Mouse (Mus musculus): ENCODE measurements around the gene Piwil4. TPM values are rescaled to one million over a fixed set of nuclear protein-coding genes. Genes with fewer than 3 reads are reported as not detected.
"Not testable (repeated sequence)": the region's sequence is repeated elsewhere in the genome, so short reads cannot be mapped to it uniquely, and the experiment has no call there.

The Piwil4 gene
- polyA plus RNA-seq, 1 experiment from 2014 or later: not detected

DNA sequence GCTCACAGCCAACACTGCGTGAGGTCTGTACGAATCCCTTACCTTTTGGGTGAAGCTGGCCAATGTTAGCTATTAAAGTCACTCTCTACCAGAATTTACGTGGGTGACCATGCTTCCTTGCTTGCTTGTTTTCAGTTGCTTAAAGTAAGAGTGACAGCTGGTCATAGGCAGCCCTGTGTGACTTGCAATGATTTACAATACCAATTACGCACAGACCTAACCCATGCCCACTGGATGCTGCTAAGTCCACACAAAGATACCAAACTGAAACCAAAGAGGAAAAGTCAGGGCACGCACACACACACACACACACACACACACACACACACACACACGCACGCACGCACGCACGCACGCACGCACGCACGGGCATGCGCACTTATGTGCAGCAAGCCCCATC, 25.3 kb downstream of the Piwil4 start:
- H3K4me2 ChIP-seq: no peak overlapping the region
- H3K4me1 ChIP-seq (ENCODE audit: insufficient read depth): no peaks in the 10 kb centered on the region
- ATAC-seq (ENCODE audit: insufficient read depth): no peak
- H3K9ac ChIP-seq: no peak overlapping the region
- TF ChIP-seq CTCF (IDR thresholded peaks at IDR 0.05; ENCODE audit: low read depth): no peak
- 83% methylated on average over 15 of the region's 15 CpGs for WGBS
- no peaks in the 10 kb centered on the region for H3K27me3 ChIP-seq (ENCODE audit: insufficient read depth, low read length)
- no peaks in the 10 kb centered on the region for H3K9me3 ChIP-seq (ENCODE audit: low read depth, low read length)
- H3K4me3 ChIP-seq (ENCODE audit: low read depth, low read length): no peak overlapping the region
- no peak for DNase-seq
- no peak overlapping the region for H3K27ac ChIP-seq (ENCODE audit: low read depth)
- H3K36me3 ChIP-seq (ENCODE audit: insufficient read depth): no peaks in the 10 kb centered on the region

GRCm38 (mm10) chr9:14710910-14711309, 29.6 kb downstream of the Piwil4 start:
- Histone ChIP-seq H3K36me3 (ENCODE audit: insufficient read depth) (no peaks in the 10 kb centered on the region), H3K27ac (ENCODE audit: low read depth) (no peak overlapping the region), H3K4me3 (ENCODE audit: low read depth, low read length) (no peak overlapping the region), H3K4me1 (ENCODE audit: insufficient read depth) (no peaks in the 10 kb centered on the region), H3K9me3 (ENCODE audit: low read depth, low read length) (no peaks in the 10 kb centered on the region), H3K27me3 (ENCODE audit: insufficient read depth, low read length) (no peaks in the 10 kb centered on the region), H3K4me2 (no peak overlapping the region), H3K9ac (no peak overlapping the region)
- 87% methylated on average over 3 of the region's 3 CpGs for WGBS
- ATAC-seq (ENCODE audit: insufficient read depth) (no peak), DNase-seq (no peak)
- no peak for TF ChIP-seq CTCF (IDR thresholded peaks at IDR 0.05; ENCODE audit: low read depth)

DNA sequence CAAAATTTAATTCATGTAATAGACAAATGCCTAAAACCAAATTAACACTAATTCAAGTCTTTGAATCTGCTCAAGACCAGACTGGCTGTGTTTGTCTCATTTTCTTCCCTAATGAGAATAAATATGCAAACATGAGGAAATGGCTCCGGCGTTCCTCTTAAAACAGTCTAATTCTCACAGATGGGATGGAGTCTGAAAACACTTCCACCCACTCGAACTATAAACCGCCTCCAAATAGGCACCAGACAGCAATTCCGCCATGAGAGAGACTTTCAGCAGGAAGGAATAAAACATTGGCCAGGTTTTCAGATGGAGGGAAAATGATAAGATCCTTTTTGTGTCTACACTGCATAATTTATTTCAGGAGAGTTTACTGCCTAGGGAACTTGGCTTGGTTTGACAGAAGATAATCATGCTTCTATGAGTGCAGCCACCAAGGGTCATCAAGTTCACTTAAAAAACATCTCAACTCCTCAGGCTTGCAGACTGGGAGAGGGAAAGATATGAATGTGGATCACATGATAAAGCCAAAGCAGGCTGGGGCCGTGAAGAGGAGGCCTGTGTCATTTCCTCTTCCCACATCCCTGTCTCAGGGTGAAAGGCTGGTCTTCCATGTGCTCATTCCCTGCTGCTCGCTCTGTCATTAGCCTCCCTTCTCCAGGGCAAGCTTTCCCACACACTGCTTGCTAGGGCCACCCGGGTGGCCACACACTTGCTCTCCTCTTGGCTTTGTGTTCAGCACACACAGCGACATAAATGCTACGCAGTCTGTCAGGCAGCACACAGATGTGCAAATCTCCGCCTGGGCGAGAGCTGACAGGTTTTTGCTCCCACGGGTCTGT, 35.0 kb downstream of the Piwil4 start:
- no peaks in the 10 kb centered on the region for H3K27me3 ChIP-seq (ENCODE audit: insufficient read depth, low read length)
- 59% methylated on average over 13 of the region's 13 CpGs for WGBS
- DNase-seq: no peak
- H3K9ac ChIP-seq: no peak overlapping the region
- H3K4me2 ChIP-seq: no peak overlapping the region
- no peaks in the 10 kb centered on the region for H3K36me3 ChIP-seq (ENCODE audit: insufficient read depth)
- no peak for TF ChIP-seq CTCF (IDR thresholded peaks at IDR 0.05; ENCODE audit: low read depth)
- no peak overlapping the region for H3K4me3 ChIP-seq (ENCODE audit: low read depth, low read length)
- H3K27ac ChIP-seq (ENCODE audit: low read depth): no peak overlapping the region
- no peaks in the 10 kb centered on the region for H3K9me3 ChIP-seq (ENCODE audit: low read depth, low read length)
- H3K4me1 ChIP-seq (ENCODE audit: insufficient read depth): no peaks in the 10 kb centered on the region
- ATAC-seq (ENCODE audit: insufficient read depth): no peak

GRCm38 (mm10) chr9:14700795-14701194, 39.7 kb downstream of the Piwil4 start:
- H3K4me3 ChIP-seq (ENCODE audit: low read depth, low read length); H3K4me1 ChIP-seq (ENCODE audit: insufficient read depth); H3K36me3 ChIP-seq (ENCODE audit: insufficient read depth); H3K27ac ChIP-seq (ENCODE audit: low read depth); H3K9ac ChIP-seq; H3K4me2 ChIP-seq; H3K27me3 ChIP-seq (ENCODE audit: insufficient read depth, low read length); ATAC-seq (ENCODE audit: insufficient read depth); H3K9me3 ChIP-seq (ENCODE audit: low read depth, low read length); DNase-seq: not testable (repeated sequence)
- 86% methylated on average over 1 of the region's 1 CpGs for WGBS
- peak; percentile 4; the same call in 1 of the 2 replicates for TF ChIP-seq CTCF (IDR thresholded peaks at IDR 0.05; ENCODE audit: low read depth)

DNA sequence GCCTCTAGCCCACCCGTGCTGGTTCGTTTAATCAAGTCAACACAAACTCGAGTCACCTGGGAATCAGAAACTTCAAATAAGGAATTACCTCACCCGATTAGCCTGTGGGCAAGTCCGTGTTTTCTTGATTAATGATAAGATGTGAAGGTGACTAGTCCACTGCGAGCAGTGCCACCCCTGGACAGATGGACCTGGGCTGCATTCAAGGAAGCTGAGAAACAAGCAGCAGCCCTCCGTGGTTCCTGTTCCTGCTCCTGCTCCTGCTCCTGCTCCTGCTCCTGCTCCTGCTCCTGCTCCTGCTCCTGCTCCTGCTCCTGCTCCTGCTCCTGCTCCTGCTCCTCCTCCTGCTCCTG, 41.3 kb downstream of the Piwil4 start:
- no peak for ATAC-seq (ENCODE audit: insufficient read depth)
- 36% methylated on average over 7 of the region's 7 CpGs for WGBS

DNA sequence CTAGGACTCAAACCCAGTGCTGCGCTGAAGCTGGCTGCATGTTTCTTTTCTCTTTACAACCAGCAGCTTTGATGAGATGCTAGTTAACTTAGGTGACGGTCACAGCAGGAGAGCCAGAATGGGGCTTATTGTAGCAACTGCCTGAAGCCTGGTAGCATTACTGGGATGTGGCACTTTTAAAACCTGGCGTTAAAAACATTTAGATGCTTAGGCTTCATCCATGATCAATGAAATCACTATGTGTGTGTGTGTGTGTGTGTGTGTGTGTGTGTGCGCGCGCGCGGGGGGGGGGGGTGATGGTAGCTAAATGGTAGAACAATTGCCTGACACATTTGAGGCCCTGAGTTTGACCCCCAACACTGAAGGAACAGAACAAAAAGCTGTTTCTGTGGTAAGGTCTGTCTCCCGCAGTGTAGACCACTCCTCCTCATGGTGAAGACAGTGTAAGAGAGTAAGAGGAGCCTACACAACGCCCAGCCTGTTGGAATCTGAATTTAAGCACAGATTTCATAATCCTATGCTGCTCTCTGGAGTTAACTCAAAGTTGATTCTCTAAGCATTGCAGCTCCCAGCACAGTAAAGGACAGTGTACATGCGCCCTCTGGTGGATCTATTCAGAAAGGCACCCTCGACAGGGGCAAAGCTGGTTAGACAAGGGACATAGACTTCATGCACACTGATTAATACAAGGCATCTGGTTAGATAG, 41.8 kb downstream of the Piwil4 start:
- no peaks in the 10 kb centered on the region for H3K36me3 ChIP-seq (ENCODE audit: insufficient read depth)
- no peaks in the 10 kb centered on the region for H3K27me3 ChIP-seq (ENCODE audit: insufficient read depth, low read length)
- DNase-seq (peak; percentile 97), ATAC-seq (ENCODE audit: insufficient read depth) (peak; percentile 97)
- 50% methylated on average over 12 of the region's 12 CpGs for WGBS
- no peak overlapping the region for H3K27ac ChIP-seq (ENCODE audit: low read depth)
- no peak overlapping the region for H3K4me3 ChIP-seq (ENCODE audit: low read depth, low read length)
- H3K9me3 ChIP-seq (ENCODE audit: low read depth, low read length): no peaks in the 10 kb centered on the region
- no peak overlapping the region for H3K4me2 ChIP-seq
- TF ChIP-seq CTCF (IDR thresholded peaks at IDR 0.05; ENCODE audit: low read depth): peak; percentile 98
- H3K4me1 ChIP-seq (ENCODE audit: insufficient read depth): no peaks in the 10 kb centered on the region
- H3K9ac ChIP-seq: no peak overlapping the region

More for the DNA sequence above, 41.3 kb downstream of the Piwil4 start:
- Histone ChIP-seq H3K4me1 (ENCODE audit: insufficient read depth) (no peaks in the 10 kb centered on the region), H3K36me3 (ENCODE audit: insufficient read depth) (no peaks in the 10 kb centered on the region), H3K4me2 (no peak overlapping the region), H3K9me3 (ENCODE audit: low read depth, low read length) (no peaks in the 10 kb centered on the region), H3K9ac (no peak overlapping the region), H3K27me3 (ENCODE audit: insufficient read depth, low read length) (no peaks in the 10 kb centered on the region), H3K4me3 (ENCODE audit: low read depth, low read length) (no peak overlapping the region), H3K27ac (ENCODE audit: low read depth) (no peak overlapping the region)
- no peak for DNase-seq
- TF ChIP-seq CTCF (IDR thresholded peaks at IDR 0.05; ENCODE audit: low read depth): no peak

- DNase-seq: peak; percentile 21
Measured at GRCm38 (mm10) chr9:14697903-14698302, 42.6 kb downstream of the Piwil4 start.

More at GRCm38 (mm10) chr9:14697903-14698302, 42.6 kb downstream of the Piwil4 start:
- Histone ChIP-seq H3K27me3 (ENCODE audit: insufficient read depth, low read length) (no peaks in the 10 kb centered on the region), H3K27ac (ENCODE audit: low read depth) (no peak overlapping the region), H3K4me1 (ENCODE audit: insufficient read depth) (no peaks in the 10 kb centered on the region), H3K4me2 (no peak overlapping the region), H3K9me3 (ENCODE audit: low read depth, low read length) (no peaks in the 10 kb centered on the region), H3K9ac (no peak overlapping the region), H3K4me3 (ENCODE audit: low read depth, low read length) (no peak overlapping the region), H3K36me3 (ENCODE audit: insufficient read depth) (no peaks in the 10 kb centered on the region)
- 56% methylated on average over 4 of the region's 4 CpGs for WGBS
- ATAC-seq (ENCODE audit: insufficient read depth): no peak
- peak; percentile 52 for TF ChIP-seq CTCF (IDR thresholded peaks at IDR 0.05; ENCODE audit: low read depth)
